Mouse (Mus musculus): ENCODE data around the gene Mpp2. TPM values are rescaled to one million over a fixed set of nuclear protein-coding genes. Genes with fewer than 3 reads are reported as not detected.

Mpp2 gene
- total and polyA plus RNA-seq, 2 experiments from 2014 or later, result 21.4 to 27.3 TPM

DNA sequence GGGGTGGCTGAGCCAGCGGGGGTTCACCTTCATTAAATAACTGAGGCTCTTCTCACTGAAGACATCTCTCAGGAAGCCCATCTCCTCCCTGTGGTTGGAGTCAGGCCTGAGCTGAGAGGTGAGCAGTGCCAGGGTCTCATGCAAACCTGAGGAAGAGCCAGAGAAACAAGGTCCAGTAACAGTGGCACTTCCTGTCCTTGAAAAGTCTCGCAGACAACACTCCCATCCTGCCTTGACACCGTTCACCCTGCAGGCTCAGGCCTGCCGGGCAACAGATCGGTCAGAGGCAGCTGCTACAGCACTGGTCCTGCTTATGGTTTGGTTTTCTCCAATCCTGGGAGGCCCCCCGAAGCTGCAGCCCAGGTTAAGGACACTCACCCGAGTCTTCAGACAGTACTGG is 63.0 kb downstream of the Mpp2 start:
- H3K36me3 ChIP-seq (ENCODE audit: insufficient read depth), result peaks cover 18% of the 10 kb centered on the region
- H3K4me2 ChIP-seq (ENCODE audit: low read depth), result peak overlapping the region; percentile 70
- H3K9me3 ChIP-seq (ENCODE audit: low read length), result no peaks in the 10 kb centered on the region
- no peaks in the 10 kb centered on the region for H3K27me3 ChIP-seq (ENCODE audit: insufficient read depth, low read length)
- H3K4me1 ChIP-seq (ENCODE audit: insufficient read depth), result 0 out of 2 replicates have a peak, but pooled peaks cover 13% of the 10 kb centered on the region
- 50% methylated on average over 7 of the region's 7 CpGs for WGBS
- H3K4me3 ChIP-seq (ENCODE audit: low read depth, low read length), result 0 out of 2 replicates have a peak overlapping the region, but pooled peaks have one; percentile 72
- no peak for TF ChIP-seq CTCF (IDR thresholded peaks at IDR 0.05; ENCODE audit: low read depth)
- no peak for DNase-seq
- H3K27ac ChIP-seq (ENCODE audit: low read depth, low read length), result no peak overlapping the region
- ATAC-seq, result no peak
- 0 out of 2 replicates have a peak overlapping the region, but pooled peaks have one; percentile 6 for H3K9ac ChIP-seq

- WGBS, result 75% methylated on average over 4 of the region's 4 CpGs
- 0 out of 2 replicates have a peak, but pooled peaks cover 13% of the 10 kb centered on the region for H3K4me1 ChIP-seq (ENCODE audit: insufficient read depth)
- no peaks in the 10 kb centered on the region for H3K9me3 ChIP-seq (ENCODE audit: low read length)
- 0 out of 2 replicates have a peak overlapping the region, but pooled peaks have one; percentile 6 for H3K9ac ChIP-seq
- no peaks in the 10 kb centered on the region for H3K27me3 ChIP-seq (ENCODE audit: insufficient read depth, low read length)
- no peak overlapping the region for H3K4me3 ChIP-seq (ENCODE audit: low read depth, low read length)
- no peak overlapping the region for H3K27ac ChIP-seq (ENCODE audit: low read depth, low read length)
- ATAC-seq, result no peak
- TF ChIP-seq CTCF (IDR thresholded peaks at IDR 0.05; ENCODE audit: low read depth), result no peak
- peaks cover 18% of the 10 kb centered on the region for H3K36me3 ChIP-seq (ENCODE audit: insufficient read depth)
- no peak for DNase-seq
- H3K4me2 ChIP-seq (ENCODE audit: low read depth), result peak overlapping the region; percentile 70; the same call in 1 of the 2 replicates
These were observed 63.4 kb downstream of the Mpp2 start for GRCm38 (mm10) chr11:102024875-102025274.

- Histone ChIP-seq H3K4me3 (ENCODE audit: low read depth, low read length) (no peak overlapping the region), H3K4me2 (ENCODE audit: low read depth) (no peak overlapping the region), H3K9me3 (ENCODE audit: low read length) (no peaks in the 10 kb centered on the region), H3K27me3 (ENCODE audit: insufficient read depth, low read length) (no peaks in the 10 kb centered on the region), H3K27ac (ENCODE audit: low read depth, low read length) (no peak overlapping the region), H3K4me1 (ENCODE audit: insufficient read depth) (0 out of 2 replicates have a peak, but pooled peaks cover 13% of the 10 kb centered on the region), H3K9ac (no peak overlapping the region), H3K36me3 (ENCODE audit: insufficient read depth) (peaks cover 18% of the 10 kb centered on the region)
- 83% methylated on average over 6 of the region's 6 CpGs for WGBS
- TF ChIP-seq CTCF (IDR thresholded peaks at IDR 0.05; ENCODE audit: low read depth), result no peak
- ATAC-seq, result no peak
- DNase-seq, result no peak
These were observed 64.1 kb downstream of the Mpp2 start for GRCm38 (mm10) chr11:102024084-102024758.

GRCm38 (mm10) chr11:102023406-102023805 is 64.9 kb downstream of the Mpp2 start:
- H3K4me1 ChIP-seq (ENCODE audit: insufficient read depth), result 0 out of 2 replicates have a peak, but pooled peaks cover 13% of the 10 kb centered on the region
- no peak overlapping the region for H3K9ac ChIP-seq
- TF ChIP-seq CTCF (IDR thresholded peaks at IDR 0.05; ENCODE audit: low read depth), result no peak
- 79% methylated on average over 13 of the region's 13 CpGs for WGBS
- no peak overlapping the region for H3K4me2 ChIP-seq (ENCODE audit: low read depth)
- ATAC-seq (no peak), DNase-seq (no peak)
- no peak overlapping the region for H3K27ac ChIP-seq (ENCODE audit: low read depth, low read length)
- H3K27me3 ChIP-seq (ENCODE audit: insufficient read depth, low read length), result no peaks in the 10 kb centered on the region
- no peaks in the 10 kb centered on the region for H3K9me3 ChIP-seq (ENCODE audit: low read length)
- H3K4me3 ChIP-seq (ENCODE audit: low read depth, low read length), result no peak overlapping the region
- H3K36me3 ChIP-seq (ENCODE audit: insufficient read depth), result peaks cover 26% of the 10 kb centered on the region

GRCm38 (mm10) chr11:102021196-102021595 is 67.1 kb downstream of the Mpp2 start:
- Histone ChIP-seq H3K4me2 (ENCODE audit: low read depth) (no peak overlapping the region), H3K27ac (ENCODE audit: low read depth, low read length) (no peak overlapping the region), H3K4me3 (ENCODE audit: low read depth, low read length) (no peak overlapping the region), H3K4me1 (ENCODE audit: insufficient read depth) (0 out of 2 replicates have a peak, but pooled peaks cover 5% of the 10 kb centered on the region), H3K27me3 (ENCODE audit: insufficient read depth, low read length) (no peaks in the 10 kb centered on the region), H3K36me3 (ENCODE audit: insufficient read depth) (peaks cover 37% of the 10 kb centered on the region), H3K9me3 (ENCODE audit: low read length) (no peaks in the 10 kb centered on the region), H3K9ac (no peak overlapping the region)
- ATAC-seq (no peak), DNase-seq (no peak)
- no peak for TF ChIP-seq CTCF (IDR thresholded peaks at IDR 0.05; ENCODE audit: low read depth)
- WGBS, result 72% methylated on average over 5 of the region's 5 CpGs

DNA sequence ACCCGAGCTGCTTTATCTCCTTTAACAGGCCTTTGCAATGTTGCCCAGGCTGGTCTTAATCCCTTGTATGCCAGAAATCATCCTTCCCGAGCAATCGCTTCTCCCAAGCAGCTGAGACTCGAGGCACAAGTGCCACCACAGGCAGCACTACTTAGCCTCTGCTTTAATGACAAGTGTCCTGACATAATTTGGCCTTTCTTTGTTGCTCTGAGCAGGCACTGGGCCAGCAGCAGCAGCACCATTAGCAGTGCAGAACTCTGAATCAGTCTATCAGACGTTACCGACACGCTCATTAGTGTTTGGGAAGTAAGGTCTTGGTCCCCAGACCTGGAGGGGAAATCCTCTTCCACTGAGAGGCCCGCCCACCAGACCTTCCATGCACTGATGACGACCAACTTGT is 68.6 kb downstream of the Mpp2 start:
- Histone ChIP-seq H3K36me3 (ENCODE audit: insufficient read depth) (peaks cover 42% of the 10 kb centered on the region), H3K4me1 (ENCODE audit: insufficient read depth) (no peaks in the 10 kb centered on the region), H3K9me3 (ENCODE audit: low read length) (no peaks in the 10 kb centered on the region), H3K4me3 (ENCODE audit: low read depth, low read length) (no peak overlapping the region), H3K9ac (no peak overlapping the region), H3K4me2 (ENCODE audit: low read depth) (no peak overlapping the region), H3K27me3 (ENCODE audit: insufficient read depth, low read length) (no peaks in the 10 kb centered on the region), H3K27ac (ENCODE audit: low read depth, low read length) (no peak overlapping the region)
- no peak for TF ChIP-seq CTCF (IDR thresholded peaks at IDR 0.05; ENCODE audit: low read depth)
- no peak for ATAC-seq
- no peak for DNase-seq
- WGBS, result 33% methylated on average over 9 of the region's 9 CpGs

DNA sequence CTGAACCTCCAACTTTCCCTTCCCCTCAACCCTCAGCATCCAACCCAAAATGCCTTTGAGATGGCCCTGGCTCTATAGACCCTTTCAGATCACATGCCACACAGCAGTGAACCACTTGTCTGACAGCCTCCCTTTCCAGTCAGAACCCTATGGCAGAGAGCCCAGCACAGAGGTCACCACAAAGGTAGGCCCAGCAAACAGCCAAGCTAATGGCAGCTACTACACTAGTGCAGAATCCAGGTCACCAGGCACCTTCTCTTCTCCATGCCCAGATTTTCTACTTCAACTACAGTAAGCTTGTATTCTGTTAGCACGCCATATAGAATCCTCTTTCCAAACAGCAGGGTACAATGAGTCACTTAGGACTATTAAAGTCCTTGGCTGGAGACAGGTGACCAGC is 72.2 kb downstream of the Mpp2 start:
- no peak for ATAC-seq
- WGBS, result 86% methylated on average over 1 of the region's 1 CpGs
- H3K36me3 ChIP-seq (ENCODE audit: insufficient read depth), result peaks cover 37% of the 10 kb centered on the region

More for the DNA sequence above, 72.2 kb downstream of the Mpp2 start:
- H3K4me3 ChIP-seq (ENCODE audit: low read depth, low read length), result no peak overlapping the region
- H3K9me3 ChIP-seq (ENCODE audit: low read length), result no peaks in the 10 kb centered on the region
- no peak overlapping the region for H3K27ac ChIP-seq (ENCODE audit: low read depth, low read length)
- no peak overlapping the region for H3K4me2 ChIP-seq (ENCODE audit: low read depth)
- no peak for TF ChIP-seq CTCF (IDR thresholded peaks at IDR 0.05; ENCODE audit: low read depth)
- H3K9ac ChIP-seq, result no peak overlapping the region
- no peak for DNase-seq
- H3K4me1 ChIP-seq (ENCODE audit: insufficient read depth), result no peaks in the 10 kb centered on the region
- no peaks in the 10 kb centered on the region for H3K27me3 ChIP-seq (ENCODE audit: insufficient read depth, low read length)
